Mouse (Mus musculus) layer of hippocampus, adult 2 months (tissue): Measurements from ENCODE around the gene Lrsam1. TPM values are rescaled to one million over a fixed set of nuclear protein-coding genes. Genes with fewer than 3 reads are reported as not detected.
A peak's percentile ranks its signal among the peaks of the same experiment; 100 is the strongest.

Experiments used
- DNase-seq, 2 experiments: peaks; one replicate each; pipeline ENCODE4 v3.0.0; 2022; ENCODE audit warnings: low spot score in 2 of 2
- H3K27ac ChIP-seq: fragments of 200-600 bp; 2 replicates; pipeline ENCODE4 v1.8.1; 2022
- H3K4me3 ChIP-seq: fragments of 200-600 bp; 2 replicates; pipeline ENCODE4 v1.8.1; 2022; ENCODE audit warnings: mild to moderate bottlenecking
- CTCF ChIP-seq: fragments of 200-600 bp; conservative IDR thresholded peaks from 2 replicates; pipeline ENCODE4 v1.8.1; 2022; ENCODE audit warnings: antibody characterized with exemption, mild to moderate bottlenecking, moderate library complexity
- total RNA-seq, 2 experiments: library from RNA; stranded (reverse); gene quantifications; 2 replicates each; pipeline ENCODE4 v1.2.3; 2021

The Lrsam1 gene
- total RNA-seq, 2 experiments from 2014 or later = 36.8 to 37.9 TPM

DNA sequence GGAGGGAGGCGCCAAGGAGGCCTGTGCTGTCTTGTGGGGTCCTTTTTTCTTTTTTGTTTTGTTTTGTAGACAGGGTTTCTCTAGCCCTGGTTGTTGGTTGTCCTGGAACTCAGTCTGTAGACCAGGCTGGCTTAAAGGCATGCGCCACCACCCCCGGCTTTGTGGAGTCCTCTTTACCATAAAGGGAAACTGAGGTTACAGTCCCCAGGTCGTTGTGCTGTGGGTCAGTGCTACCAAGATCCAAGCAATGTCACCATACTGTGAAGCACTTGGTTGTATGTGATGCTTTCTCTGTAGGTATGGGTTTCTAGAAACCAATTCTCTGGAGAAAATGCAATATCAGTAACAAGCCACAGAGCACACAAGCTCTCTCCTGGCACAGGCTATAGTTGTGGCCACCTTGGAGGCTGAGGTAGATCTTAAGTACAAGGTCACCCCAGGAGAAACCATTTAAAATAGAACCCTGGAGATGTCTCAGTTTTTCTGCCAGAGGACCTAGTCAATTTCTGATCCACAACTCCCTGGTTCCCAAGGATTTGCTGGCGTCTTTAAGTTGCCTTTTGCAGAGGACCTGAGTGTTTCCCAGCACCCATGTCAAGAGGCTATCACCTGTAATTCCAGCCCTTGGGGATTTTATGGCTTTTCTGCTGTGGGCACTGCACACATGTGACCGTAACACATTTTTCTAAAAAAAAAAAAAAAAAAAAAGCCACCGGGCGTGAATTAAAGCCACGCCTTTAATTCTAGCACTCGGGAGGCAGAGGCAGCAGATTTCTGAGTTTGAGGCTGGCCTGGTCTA lies 3.4 kb upstream of the Lrsam1 start:
- no peak for TF ChIP-seq CTCF
- Histone ChIP-seq H3K4me3 (no peak overlapping the region), H3K27ac (no peak overlapping the region)
- DNase-seq = no peak

- no peak overlapping the region for H3K27ac ChIP-seq
- no peak overlapping the region for H3K4me3 ChIP-seq
- DNase-seq = no peak
- TF ChIP-seq CTCF = no peak
These were observed 2.6 kb upstream of the Lrsam1 start for GRCm38 (mm10) chr2:32963981-32964380.

GRCm38 (mm10) chr2:32963544-32963943 lies 2.1 kb upstream of the Lrsam1 start:
- Histone ChIP-seq H3K4me3 (no peak overlapping the region), H3K27ac (no peak overlapping the region)
- TF ChIP-seq CTCF = no peak
- DNase-seq = no peak

GRCm38 (mm10) chr2:32962875-32963220 lies 1.4 kb upstream of the Lrsam1 start:
- peak overlapping the region; percentile 85 for H3K4me3 ChIP-seq
- DNase-seq = no peak
- H3K27ac ChIP-seq = peak overlapping the region; percentile 90; the same call in 1 of the 2 replicates
- no peak for TF ChIP-seq CTCF

DNA sequence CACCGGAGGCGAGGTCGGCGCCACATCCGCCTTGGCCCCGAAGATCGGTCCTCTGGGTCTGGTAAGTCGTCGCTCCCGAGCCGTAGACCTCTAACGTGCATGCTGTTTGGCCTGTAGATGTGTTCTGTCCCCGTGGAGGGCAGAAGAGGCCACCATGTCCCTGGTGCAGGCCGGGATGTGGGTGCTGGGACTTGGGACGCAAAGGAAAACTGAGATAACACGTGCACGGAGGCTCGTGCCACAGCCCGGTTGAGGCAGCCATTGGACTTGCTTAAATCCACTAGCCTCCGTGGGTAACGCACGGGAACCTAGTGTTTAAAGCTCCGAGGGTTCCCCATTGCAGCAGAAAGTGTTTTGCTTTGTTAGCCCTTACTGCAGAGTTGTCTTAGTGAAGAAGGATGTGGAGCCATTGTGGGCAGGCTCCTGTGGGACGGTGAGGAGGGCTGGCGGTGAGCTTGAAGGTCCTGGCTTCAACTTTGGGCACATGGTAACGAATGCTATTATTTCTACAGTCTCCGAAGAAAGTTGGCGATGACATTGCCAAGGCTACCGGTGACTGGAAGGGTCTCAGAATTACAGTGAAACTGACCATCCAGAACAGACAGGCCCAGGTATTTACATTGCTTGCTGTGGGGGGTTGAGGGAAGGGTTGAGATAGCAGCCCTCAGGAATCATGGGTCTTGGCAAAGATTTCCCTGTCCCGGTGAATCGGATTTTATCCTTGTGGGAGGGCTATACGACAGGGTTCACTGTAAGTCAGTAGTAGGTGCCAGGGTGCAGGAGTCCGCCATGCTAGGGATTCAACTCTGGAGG lies 854 bp upstream of the Lrsam1 start:
- Histone ChIP-seq H3K4me3 (peak overlapping the region; percentile 85), H3K27ac (peak overlapping the region; percentile 90)
- no peak for TF ChIP-seq CTCF
- no peak for DNase-seq

DNA sequence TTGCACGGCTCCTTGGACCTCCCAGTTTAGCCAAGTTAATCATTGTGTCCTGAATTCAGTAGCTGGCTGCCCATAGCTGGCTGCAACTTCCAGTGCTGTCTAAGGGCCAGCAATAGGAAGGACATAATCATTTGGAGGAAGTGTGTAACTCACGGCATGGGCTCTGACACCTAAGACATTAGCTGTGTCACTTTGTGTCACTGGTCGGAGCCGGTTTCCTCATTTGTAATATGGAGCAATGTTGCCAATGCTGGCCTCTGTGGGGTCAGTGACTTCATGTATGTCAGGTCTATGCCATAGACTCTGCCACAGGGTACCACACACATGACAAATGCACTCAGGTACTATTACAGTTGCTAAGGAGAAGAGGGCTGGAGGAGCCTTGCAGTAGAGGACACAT lies 1.1 kb downstream of the Lrsam1 start:
- H3K27ac ChIP-seq = no peak overlapping the region
- no peak for DNase-seq
- peak overlapping the region; percentile 85; the same call in 1 of the 2 replicates for H3K4me3 ChIP-seq
- no peak for TF ChIP-seq CTCF

GRCm38 (mm10) chr2:32957344-32957743 lies 4.1 kb downstream of the Lrsam1 start:
- peak; percentile 64 for TF ChIP-seq CTCF
- peak; percentile 31 to 39 for DNase-seq
- Histone ChIP-seq H3K4me3 (no peak overlapping the region), H3K27ac (no peak overlapping the region)

DNA sequence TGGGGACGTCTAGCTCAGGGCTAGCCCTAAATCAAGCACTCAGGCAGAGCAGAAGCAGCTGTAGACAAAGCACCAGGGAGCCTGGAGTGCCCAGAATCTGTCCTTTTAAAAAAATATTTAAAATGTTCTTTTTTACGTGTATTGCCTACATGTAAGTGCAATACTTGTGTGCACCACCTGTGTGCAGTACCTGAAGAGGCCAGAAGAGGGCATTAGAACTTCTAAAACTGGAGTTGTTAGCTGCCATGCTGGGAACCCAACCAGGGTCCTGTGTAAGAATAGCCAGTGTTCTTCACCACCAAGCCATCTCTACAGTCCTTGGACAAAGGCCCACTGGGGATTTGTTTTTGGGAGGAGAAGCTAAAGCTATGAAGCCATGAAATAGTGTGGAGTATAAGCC lies 6.8 kb downstream of the Lrsam1 start:
- peak; percentile 64 for TF ChIP-seq CTCF
- no peak overlapping the region for H3K4me3 ChIP-seq
- H3K27ac ChIP-seq = no peak overlapping the region
- no peak for DNase-seq

DNA sequence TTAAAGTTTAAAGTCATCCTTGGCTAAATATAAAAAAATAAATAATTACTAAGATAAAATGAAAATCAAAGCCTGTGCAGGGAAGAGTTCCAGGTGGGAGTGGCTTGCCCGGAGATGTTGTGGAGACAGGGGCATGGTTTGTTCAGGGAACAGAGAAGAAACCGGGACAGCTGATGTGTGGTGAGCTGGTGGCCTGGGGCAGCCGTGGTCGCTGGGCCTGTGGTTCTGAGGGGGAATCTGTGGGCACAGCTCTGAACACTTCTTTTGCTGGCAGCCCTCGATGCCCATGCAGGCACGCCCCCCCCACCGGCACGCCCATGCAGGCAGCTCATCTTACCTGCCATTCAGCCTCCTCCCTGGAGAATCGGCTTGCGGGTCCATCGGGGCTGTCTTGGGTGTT lies 14.0 kb downstream of the Lrsam1 start:
- Histone ChIP-seq H3K4me3 (no peak overlapping the region), H3K27ac (no peak overlapping the region)
- DNase-seq = no peak
- TF ChIP-seq CTCF = no peak

GRCm38 (mm10) chr2:32940483-32940882 lies 20.9 kb downstream of the Lrsam1 start:
- TF ChIP-seq CTCF = peak; percentile 25; the same call in 1 of the 2 replicates
- Histone ChIP-seq H3K4me3 (no peak overlapping the region), H3K27ac (no peak overlapping the region)

DNA sequence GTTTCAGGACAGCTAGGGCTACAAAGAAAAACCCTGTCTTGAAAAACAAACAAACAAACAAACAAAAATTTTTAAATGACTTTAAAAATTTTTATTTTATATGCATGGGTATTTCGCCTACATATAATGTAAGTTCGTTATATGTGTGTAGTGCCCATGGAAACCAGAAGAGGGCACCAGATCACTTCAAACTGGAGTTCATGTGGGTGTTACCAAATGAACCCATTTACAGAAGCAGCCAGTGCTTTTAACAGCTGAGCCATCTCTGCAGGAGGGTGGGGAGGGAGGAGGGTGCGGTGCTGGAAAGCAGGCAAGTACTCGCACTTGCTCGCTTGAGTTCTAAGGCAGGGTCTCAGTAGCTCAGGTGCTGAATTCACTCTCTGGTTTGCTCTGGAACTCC lies 22.0 kb downstream of the Lrsam1 start:
- TF ChIP-seq CTCF = peak; percentile 85
- no peak overlapping the region for H3K4me3 ChIP-seq
- no peak overlapping the region for H3K27ac ChIP-seq
- peak; percentile 47 to 54 for DNase-seq

More at GRCm38 (mm10) chr2:32940483-32940882, 20.9 kb downstream of the Lrsam1 start:
- DNase-seq = no peak

DNA sequence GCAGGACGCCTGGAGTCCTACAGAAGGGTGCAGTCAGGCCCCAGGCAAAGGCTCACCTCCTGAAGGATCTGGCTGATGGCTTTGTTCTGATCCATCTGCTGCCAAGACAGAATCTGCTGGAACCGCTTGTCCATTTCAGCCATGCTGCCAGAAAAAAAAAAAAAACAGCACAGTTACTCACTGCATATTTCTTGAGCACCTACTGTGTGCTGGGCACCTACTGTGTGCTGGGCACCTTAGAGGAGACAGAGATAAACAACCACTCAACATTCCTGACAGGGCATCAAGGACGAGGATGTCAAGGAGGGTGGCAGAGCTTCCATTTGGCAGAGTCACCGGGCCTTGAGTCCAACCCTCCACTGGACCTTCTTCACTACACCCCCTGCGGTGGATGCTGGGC lies 22.7 kb downstream of the Lrsam1 start:
- TF ChIP-seq CTCF = no peak
- Histone ChIP-seq H3K4me3 (no peak overlapping the region), H3K27ac (no peak overlapping the region)
- DNase-seq = no peak

- no peak for DNase-seq
- Histone ChIP-seq H3K27ac (no peak overlapping the region), H3K4me3 (no peak overlapping the region)
- TF ChIP-seq CTCF = no peak
These were observed 29.7 kb downstream of the Lrsam1 start for GRCm38 (mm10) chr2:32931730-32932129.
